Mouse (Mus musculus) brain, embryonic 14.5 days (tissue): ENCODE data around the gene Naa35.

Experiments used
- CTCF ChIP-seq: fragments of 200-500 bp; IDR thresholded peaks from 2 replicates; pipeline ENCODE4 v1.5.1; 2012; ENCODE audit warnings: inconsistent platforms, mild to moderate bottlenecking, moderate library complexity, borderline replicate concordance; ENCODE audit not compliant: insufficient read depth, insufficient read length; ENCODE audit errors: extremely low read depth
- POLR2A ChIP-seq: fragments of 200-500 bp; IDR thresholded peaks from 2 replicates; pipeline ENCODE4 v1.6.1; 2012; ENCODE audit warnings: mild to moderate bottlenecking, inconsistent platforms, borderline replicate concordance; ENCODE audit not compliant: poor library complexity, insufficient read depth, insufficient read length, severe bottlenecking; ENCODE audit errors: extremely low read depth

DNA sequence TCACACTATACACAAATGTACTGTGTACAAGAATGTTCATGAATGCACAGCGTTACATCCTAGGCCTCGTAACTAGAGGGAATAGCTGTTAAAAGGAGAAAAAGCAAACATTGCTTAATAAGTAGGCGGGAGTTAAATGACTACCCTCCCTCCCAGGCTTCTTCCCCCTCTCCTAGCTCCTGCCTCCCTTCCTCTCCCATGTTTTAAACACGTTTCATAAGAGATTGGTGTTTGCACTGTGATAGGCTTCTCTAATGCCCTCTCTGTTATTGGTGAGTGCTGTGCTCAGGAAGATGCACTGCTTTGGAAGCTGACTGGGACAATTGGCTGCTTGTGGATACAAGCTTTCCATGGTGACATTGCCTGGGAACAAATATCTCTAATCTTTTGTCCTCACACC is 30.5 kb downstream of the Naa35 start:
- TF ChIP-seq CTCF (no peak), POLR2A (no peak)
